Mouse (Mus musculus): ENCODE data around the gene Cxadr. TPM values are rescaled to one million over a fixed set of nuclear protein-coding genes. Genes with fewer than 3 reads are reported as not detected.
"Not testable (repeated sequence)": the region's sequence is repeated elsewhere in the genome, so short reads cannot be mapped to it uniquely, and the experiment has no call there.

The Cxadr gene
- polyA plus RNA-seq, 1 experiment: 30.3 TPM

DNA sequence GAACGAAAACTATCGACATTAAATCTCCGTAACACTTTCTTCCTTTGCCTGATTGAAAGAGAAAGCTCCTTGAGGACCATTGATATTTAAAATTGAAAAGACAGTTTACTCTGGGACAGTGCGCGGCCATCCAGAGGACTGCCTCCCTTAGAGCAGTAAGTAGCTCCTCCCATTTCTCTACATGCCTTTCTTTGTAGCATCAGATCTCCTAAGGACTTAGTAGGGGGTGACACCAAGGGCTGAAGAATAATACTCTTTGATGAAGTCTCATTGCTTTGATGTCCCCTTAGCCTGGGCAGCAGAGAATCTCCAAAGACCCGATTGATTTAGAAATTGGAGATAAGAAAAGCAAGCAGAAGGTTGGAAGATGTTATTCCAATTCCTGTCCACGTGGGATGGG is 20.3 kb downstream of the Cxadr start:
- no peak overlapping the region for H3K4me3 ChIP-seq (ENCODE audit: insufficient read depth, low read depth, low read length)
- no peak overlapping the region for H3K27ac ChIP-seq (replicated peaks; ENCODE audit: low read depth, low read length)
- no peaks in the 10 kb centered on the region for H3K4me1 ChIP-seq (ENCODE audit: control insufficient read depth, insufficient read depth, insufficient read length, low read length)

DNA sequence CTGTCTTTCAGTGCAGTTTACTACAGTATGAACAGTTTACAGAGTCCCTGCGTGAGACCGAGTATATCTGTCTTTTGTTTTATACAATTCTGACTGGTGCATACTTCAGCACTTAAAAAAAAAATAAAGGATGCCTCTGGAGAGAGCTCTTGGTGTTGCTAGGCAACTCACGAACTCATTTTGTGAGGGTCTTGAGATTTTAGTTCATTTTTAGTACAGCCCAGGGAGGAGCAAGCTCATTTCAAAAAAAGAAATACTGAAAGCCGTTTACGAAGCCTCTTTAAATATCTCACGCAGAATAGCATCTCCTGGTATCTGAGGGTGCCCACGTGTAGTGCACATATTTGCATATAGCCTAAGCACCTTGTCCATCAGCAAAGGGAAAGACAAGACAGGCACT is 20.9 kb downstream of the Cxadr start:
- Histone ChIP-seq H3K27ac (replicated peaks; ENCODE audit: low read depth, low read length) (no peak overlapping the region), H3K4me1 (ENCODE audit: control insufficient read depth, insufficient read depth, insufficient read length, low read length) (no peaks in the 10 kb centered on the region), H3K4me3 (ENCODE audit: insufficient read depth, low read depth, low read length) (no peak overlapping the region)

DNA sequence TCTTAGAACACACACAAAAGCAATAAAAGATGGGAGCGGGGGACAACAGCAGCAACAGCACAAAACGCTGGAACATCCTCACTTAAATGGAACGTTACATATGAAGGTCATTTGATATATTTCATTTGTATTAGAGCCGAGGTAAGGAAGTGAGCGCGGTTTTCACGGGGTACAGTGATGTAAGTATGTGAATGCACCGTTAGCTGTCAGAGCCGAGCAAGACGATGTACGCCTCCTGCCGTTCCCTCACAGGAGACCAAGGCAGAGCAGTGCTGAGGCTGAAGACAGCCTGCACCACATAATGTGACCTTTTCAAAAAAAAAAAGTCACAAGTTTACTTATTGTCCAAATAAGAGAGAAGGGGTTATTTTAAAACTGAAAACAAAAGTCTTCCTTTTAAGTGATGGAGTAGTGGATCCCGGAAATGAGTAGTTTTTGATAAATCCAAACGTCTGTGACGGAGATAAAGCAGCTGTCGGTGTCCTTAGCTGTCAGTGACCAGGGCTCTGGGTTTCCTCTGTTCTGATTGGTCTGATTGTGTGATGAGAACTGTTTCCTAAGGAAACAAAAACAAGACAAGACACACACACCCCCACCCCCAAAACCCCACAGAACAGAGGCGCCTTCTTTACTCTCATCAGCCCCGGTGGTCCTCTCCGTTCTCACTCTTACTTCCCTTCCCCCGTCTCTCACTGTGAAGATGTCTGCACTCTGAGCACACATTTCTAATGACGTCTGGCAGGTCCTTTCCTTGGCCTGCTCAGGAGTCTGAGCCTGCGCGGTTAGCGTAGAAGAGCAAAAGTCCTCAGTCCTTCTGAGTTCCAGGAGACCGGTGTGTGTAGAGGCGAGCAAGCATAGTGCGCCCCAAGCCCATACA is 24.9 kb downstream of the Cxadr start:
- Histone ChIP-seq H3K27ac (replicated peaks; ENCODE audit: low read depth, low read length) (no peak overlapping the region), H3K4me1 (ENCODE audit: control insufficient read depth, insufficient read depth, insufficient read length, low read length) (no peaks in the 10 kb centered on the region), H3K4me3 (ENCODE audit: insufficient read depth, low read depth, low read length) (no peak overlapping the region)

DNA sequence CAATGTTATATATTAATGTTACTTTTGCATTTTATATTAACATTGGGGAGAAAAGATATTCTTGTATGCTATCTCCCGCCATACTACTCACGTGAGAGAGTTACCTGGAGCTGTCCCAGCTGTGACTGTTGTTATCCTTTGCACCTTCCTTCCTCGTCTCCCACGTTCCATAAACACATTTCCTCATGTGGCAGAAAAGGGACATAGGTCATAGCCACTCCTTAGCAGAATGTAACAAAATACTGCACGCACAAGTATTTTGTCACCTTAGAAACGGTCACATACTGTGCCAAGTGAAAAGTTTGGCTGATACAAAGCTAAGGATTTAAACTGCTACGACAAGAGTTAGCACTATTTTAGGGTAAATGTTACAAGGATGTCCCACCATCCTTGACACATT is 26.3 kb downstream of the Cxadr start:
- Histone ChIP-seq H3K4me1 (ENCODE audit: control insufficient read depth, insufficient read depth, insufficient read length, low read length) (no peaks in the 10 kb centered on the region), H3K27ac (replicated peaks; ENCODE audit: low read depth, low read length) (no peak overlapping the region), H3K4me3 (ENCODE audit: insufficient read depth, low read depth, low read length) (no peak overlapping the region)

DNA sequence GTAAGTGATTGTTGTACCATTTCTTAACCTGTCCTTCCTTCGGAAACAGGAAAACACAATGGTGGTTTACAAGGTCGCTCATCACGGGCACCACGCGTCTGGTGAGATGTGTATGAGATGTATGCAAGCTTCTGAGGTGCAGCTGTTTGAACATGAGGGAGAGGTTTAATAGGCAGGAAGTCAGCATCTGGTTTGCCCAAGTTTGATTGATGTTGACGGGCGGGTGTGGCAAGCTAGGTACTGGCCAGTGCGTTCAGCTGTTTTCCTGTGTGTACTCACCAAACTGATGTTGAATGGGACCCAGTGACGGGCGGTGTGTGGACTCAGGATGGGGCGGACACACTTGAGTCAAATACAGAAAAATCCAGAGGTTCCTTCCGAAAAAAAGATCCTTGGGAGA is 26.7 kb downstream of the Cxadr start:
- Histone ChIP-seq H3K4me1 (ENCODE audit: control insufficient read depth, insufficient read depth, insufficient read length, low read length) (no peaks in the 10 kb centered on the region), H3K4me3 (ENCODE audit: insufficient read depth, low read depth, low read length) (no peak overlapping the region), H3K27ac (replicated peaks; ENCODE audit: low read depth, low read length) (no peak overlapping the region)

DNA sequence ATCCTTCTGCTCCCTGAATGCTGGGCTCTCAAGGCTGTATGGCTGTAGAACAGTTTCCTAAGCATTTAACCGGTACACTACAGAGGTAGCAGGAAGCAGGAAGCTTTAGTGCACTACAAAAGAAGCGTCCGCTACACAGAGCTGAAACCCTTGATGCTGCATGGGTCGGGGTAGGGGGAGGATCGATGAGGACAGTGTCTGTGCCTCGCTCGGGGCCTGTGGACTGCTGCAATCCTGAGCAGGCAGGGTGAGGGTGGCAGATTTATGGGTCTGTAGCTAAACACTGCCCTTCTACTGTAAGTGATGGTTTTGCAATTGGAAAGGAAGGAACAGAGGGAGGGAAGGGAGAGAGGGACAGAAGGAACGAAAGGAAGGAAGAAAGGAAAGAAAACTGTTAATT is 35.9 kb downstream of the Cxadr start:
- no peak overlapping the region for H3K4me3 ChIP-seq (ENCODE audit: insufficient read depth, low read depth, low read length)
- H3K4me1 ChIP-seq (ENCODE audit: control insufficient read depth, insufficient read depth, insufficient read length, low read length): no peaks in the 10 kb centered on the region
- H3K27ac ChIP-seq (replicated peaks; ENCODE audit: low read depth, low read length): no peak overlapping the region

DNA sequence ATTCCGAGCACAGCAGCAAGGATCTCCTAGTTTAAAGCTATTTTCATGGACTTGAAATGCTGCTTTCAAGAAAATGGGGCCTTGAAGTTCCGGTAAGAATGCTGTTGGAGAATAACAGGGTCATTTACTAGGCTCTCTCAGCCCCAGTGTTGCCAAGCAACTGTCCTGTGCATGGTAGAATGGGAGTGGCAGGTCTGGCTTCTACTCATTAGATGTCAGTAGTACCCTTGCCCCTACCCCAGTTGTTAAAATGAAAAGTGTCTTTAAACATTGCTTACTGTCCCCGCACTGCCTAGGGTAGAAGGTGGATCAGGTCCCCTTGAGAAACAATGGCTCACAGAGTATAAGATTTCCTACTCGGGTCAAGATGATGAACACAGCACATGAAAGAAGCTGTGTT is 40.1 kb downstream of the Cxadr start:
- Histone ChIP-seq H3K27ac (replicated peaks; ENCODE audit: low read depth, low read length) (no peak overlapping the region), H3K4me1 (ENCODE audit: control insufficient read depth, insufficient read depth, insufficient read length, low read length) (no peaks in the 10 kb centered on the region), H3K4me3 (ENCODE audit: insufficient read depth, low read depth, low read length) (no peak overlapping the region)

DNA sequence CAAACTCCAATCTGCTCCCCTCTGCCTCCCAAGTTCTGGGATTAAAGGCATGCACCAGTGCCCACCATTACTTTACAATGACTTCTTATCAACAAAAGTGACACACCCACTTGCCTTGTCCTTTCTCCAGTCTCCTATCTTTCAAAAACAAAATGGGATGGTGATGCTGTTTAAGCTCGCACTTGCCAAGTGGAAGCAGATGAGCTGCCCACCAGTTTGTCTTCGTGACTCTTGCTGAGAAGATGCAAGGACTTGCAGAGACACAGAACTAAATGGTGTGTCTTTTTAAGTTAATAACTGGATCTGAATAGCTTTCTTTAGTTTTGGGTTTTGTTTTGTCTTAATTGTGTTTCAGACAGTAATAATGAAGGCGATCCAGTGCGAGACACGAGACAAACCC is 41.5 kb downstream of the Cxadr start:
- Histone ChIP-seq H3K4me1 (ENCODE audit: control insufficient read depth, insufficient read depth, insufficient read length, low read length) (no peaks in the 10 kb centered on the region), H3K4me3 (ENCODE audit: insufficient read depth, low read depth, low read length) (no peak overlapping the region), H3K27ac (replicated peaks; ENCODE audit: low read depth, low read length) (no peak overlapping the region)

DNA sequence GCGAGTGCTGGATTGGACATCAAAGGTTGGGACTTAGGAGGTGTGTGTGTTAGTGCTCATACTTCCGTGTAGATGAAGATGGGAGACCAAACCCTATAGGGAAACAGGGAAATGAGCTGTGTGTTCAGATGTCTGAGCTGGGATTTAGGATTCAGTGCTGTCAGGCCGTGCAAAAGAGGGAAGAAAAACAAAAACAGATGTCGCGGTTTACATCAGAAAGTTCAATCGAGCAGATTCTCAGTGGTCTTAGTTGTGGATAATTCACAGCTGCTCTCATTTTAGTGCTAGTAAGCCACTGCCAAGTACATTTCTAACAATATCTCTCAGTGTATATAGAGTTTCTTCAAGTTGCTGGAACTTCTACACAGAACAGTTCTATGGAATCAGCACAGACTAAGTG is 42.5 kb downstream of the Cxadr start:
- no peaks in the 10 kb centered on the region for H3K4me1 ChIP-seq (ENCODE audit: control insufficient read depth, insufficient read depth, insufficient read length, low read length)
- no peak overlapping the region for H3K27ac ChIP-seq (replicated peaks; ENCODE audit: low read depth, low read length)
- H3K4me3 ChIP-seq (ENCODE audit: insufficient read depth, low read depth, low read length): no peak overlapping the region

DNA sequence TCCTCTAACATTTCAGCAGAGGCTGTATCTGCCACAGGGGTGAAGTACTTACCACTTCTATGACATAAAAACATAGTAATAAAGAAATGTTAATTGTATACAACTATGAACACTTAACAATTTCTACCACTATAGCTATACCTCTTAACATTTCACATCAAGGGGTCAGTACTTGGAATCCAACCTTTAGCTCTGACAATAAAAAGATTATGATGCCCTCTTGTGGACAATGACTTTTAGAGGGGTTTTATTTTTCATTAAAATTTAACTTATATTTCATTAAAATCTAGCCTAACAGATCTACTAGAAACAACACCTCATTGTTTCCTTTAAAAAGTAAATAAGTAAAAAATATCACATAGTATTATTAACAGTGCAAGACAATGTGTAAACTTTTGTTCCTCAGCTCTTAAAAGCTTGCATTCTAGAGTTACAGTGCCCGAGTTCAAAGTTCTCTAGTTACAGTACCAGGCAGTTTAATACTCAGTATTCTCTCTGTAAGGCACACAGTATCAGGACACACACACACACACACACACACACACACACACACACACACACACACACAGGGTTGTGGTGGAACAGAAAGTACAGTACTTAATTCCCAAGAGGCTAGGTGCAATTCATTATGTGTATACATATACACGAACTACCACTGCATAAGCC is 45.5 kb downstream of the Cxadr start:
- Histone ChIP-seq H3K4me1 (ENCODE audit: control insufficient read depth, insufficient read depth, insufficient read length, low read length) (no peaks in the 10 kb centered on the region), H3K4me3 (ENCODE audit: insufficient read depth, low read depth, low read length) (no peak overlapping the region), H3K27ac (replicated peaks; ENCODE audit: low read depth, low read length) (no peak overlapping the region)

DNA sequence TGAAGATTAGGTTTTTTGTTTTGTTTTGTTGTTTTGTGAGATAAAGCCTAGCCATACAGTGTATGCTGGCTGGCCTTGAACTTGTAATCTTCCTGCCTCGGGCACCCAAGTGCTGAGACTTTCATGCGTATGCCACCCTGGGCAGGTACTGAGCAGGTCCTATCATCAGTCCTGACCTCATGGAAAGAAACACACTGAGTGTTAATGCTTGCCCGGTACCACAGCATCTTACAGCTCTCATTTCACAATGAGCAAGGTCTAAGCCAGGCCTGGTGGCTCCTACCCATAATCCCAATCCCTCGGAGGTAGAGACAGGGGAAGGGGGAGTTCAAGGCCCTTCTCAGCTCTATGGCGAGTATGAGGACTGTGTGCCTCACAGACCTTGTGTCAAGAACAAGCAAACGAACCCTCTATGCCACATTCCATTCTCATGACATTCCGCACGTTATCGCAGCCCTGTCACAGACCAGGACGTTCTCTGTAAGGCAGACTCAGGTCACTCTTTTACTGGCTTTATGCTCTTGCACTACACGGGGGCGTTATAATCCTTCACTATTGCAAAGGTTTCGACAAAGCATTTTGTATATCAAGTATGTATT is 46.1 kb downstream of the Cxadr start:
- no peak overlapping the region for H3K27ac ChIP-seq (replicated peaks; ENCODE audit: low read depth, low read length)
- no peaks in the 10 kb centered on the region for H3K4me1 ChIP-seq (ENCODE audit: control insufficient read depth, insufficient read depth, insufficient read length, low read length)
- no peak overlapping the region for H3K4me3 ChIP-seq (ENCODE audit: insufficient read depth, low read depth, low read length)

DNA sequence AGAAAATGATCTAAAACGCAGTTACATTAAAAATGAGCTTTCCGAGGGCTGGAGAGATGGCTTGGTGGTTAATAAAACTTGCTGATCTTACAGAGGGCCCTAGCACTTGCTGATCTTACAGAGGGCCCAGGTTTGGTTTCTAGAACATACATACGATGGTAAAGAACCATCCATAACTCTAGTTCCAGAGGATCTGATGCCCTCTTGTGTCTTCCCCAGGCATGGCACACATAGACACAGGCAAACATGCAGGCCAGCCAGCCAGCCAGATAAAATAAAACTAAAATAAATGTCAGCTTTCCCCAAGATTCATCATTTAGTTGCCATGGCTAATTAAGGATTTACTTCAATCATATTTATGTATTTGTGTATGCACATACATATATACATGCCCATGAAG is 56.5 kb downstream of the Cxadr start:
- Histone ChIP-seq H3K4me3 (ENCODE audit: insufficient read depth, low read depth, low read length) (no peak overlapping the region), H3K4me1 (ENCODE audit: control insufficient read depth, insufficient read depth, insufficient read length, low read length) (no peaks in the 10 kb centered on the region)

DNA sequence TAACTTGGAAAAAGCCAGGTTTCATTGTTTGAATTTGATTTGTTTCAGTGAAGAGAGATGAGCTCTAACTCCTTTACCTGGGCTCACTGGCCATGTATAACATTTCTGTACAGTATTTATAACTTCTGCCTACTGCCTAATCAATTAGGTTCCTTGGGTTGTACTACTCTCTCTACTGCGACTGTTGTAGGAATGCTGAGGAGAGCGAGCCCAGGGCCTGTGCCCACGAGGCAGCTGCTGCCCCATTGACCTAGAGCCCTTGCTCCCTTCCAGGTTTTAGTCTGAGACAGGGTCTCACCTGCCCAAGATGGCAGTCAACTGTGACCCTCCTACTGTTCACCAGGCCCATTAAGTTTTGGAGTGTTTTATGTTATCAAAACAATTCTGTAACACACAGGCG is 60.2 kb downstream of the Cxadr start:
- H3K4me3 ChIP-seq (ENCODE audit: insufficient read depth, low read depth, low read length): no peak overlapping the region
- no peaks in the 10 kb centered on the region for H3K4me1 ChIP-seq (ENCODE audit: control insufficient read depth, insufficient read depth, insufficient read length, low read length)
- H3K27ac ChIP-seq (replicated peaks; ENCODE audit: low read depth, low read length): no peak overlapping the region

More for the DNA sequence above, 56.5 kb downstream of the Cxadr start:
- no peak overlapping the region for H3K27ac ChIP-seq (replicated peaks; ENCODE audit: low read depth, low read length)

DNA sequence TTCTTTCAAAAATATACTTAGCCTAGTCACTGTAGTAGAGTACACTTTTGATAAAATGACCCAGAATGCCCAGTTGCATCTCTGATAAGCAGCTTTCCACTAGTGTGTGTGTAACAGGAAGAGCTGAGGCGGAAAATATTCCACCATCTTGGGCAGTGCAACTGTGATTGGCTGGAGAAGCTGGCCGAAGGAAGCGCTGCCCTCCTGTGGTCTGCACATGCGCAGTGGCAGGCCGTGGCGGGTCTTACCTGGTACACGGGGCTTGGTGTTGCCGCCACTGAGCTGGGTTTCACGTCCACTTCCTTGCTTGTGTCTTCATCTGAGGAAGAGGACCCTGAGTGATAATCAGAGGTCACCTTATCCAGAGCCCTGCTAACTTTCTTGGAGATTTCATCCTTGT is 63.3 kb downstream of the Cxadr start:
- H3K4me1 ChIP-seq (ENCODE audit: control insufficient read depth, insufficient read depth, insufficient read length, low read length); H3K27ac ChIP-seq (replicated peaks; ENCODE audit: low read depth, low read length); H3K4me3 ChIP-seq (ENCODE audit: insufficient read depth, low read depth, low read length): not testable (repeated sequence)

DNA sequence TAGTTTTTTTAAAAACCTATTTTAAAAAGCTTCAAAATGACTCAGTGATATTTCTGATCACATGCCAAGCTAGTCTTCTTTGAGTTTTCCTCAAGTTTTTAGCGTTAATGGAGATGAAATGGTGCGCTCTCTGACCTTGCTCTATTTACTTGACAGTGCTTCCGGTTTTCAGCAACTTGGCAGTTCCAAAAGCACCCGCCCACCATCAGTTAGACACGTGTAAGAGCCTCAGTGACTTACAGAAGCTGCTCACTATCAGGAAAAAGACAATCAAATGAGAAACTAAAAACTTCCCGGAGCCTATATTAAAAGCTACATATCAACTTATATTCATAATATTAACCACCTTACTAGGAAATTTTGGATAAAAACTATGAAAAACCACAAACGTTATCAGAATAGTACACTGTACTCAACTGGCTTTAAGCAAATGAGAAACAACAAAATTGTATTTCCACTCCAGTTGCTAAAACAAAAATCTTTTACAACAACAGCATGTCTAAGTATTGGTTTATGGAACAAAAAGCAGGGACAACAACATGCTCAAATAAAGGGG is 70.3 kb downstream of the Cxadr start:
- peaks cover 5% of the 10 kb centered on the region for H3K4me1 ChIP-seq (ENCODE audit: control insufficient read depth, insufficient read depth, insufficient read length, low read length)
- H3K27ac ChIP-seq (replicated peaks; ENCODE audit: low read depth, low read length): no peak overlapping the region
- no peak overlapping the region for H3K4me3 ChIP-seq (ENCODE audit: insufficient read depth, low read depth, low read length)
